Mouse (Mus musculus) cerebellum, postnatal 36 days (tissue): ENCODE measurements around the gene Trim17.

Experiments used
- DNase-seq, 2 experiments: peaks; one replicate each; pipeline ENCODE4 v3.0.0; 2021 to 2022; ENCODE audit warnings: mixed read lengths in 2 of 2

Trim17 gene

GRCm38 (mm10) chr11:58970831-58971530, 16.5 kb downstream of the Trim17 start:
- no peak for DNase-seq

- DNase-seq = no peak
These were observed 17.3 kb downstream of the Trim17 start for GRCm38 (mm10) chr11:58971796-58972195.

GRCm38 (mm10) chr11:58974414-58974813, 19.9 kb downstream of the Trim17 start:
- no peak for DNase-seq

GRCm38 (mm10) chr11:58977150-58977549, 22.7 kb downstream of the Trim17 start:
- DNase-seq = no peak

- DNase-seq = no peak
These were observed 23.1 kb downstream of the Trim17 start for GRCm38 (mm10) chr11:58977607-58978026.

- peak; percentile 66 to 69 for DNase-seq
These were observed 23.7 kb downstream of the Trim17 start, which contains the start of gene Trim11 for GRCm38 (mm10) chr11:58978027-58978705. Trim11 (plus strand) TSS chr11:58978093.

GRCm38 (mm10) chr11:58978706-58979030, 24.2 kb downstream of the Trim17 start:
- no peak for DNase-seq

- no peak for DNase-seq
These were observed 24.7 kb downstream of the Trim17 start for GRCm38 (mm10) chr11:58979183-58979582.

GRCm38 (mm10) chr11:58979661-58980060, 25.2 kb downstream of the Trim17 start:
- DNase-seq = no peak

GRCm38 (mm10) chr11:58980381-58980990, 26.0 kb downstream of the Trim17 start:
- no peak for DNase-seq

GRCm38 (mm10) chr11:58981541-58982447, 27.3 kb downstream of the Trim17 start:
- no peak for DNase-seq

- DNase-seq = no peak
These were observed 28.1 kb downstream of the Trim17 start for GRCm38 (mm10) chr11:58982471-58983097.

GRCm38 (mm10) chr11:58983691-58984341, 29.3 kb downstream of the Trim17 start:
- no peak for DNase-seq

GRCm38 (mm10) chr11:58984657-58985056, 30.2 kb downstream of the Trim17 start:
- DNase-seq = no peak

- DNase-seq = no peak
These were observed 30.9 kb downstream of the Trim17 start for GRCm38 (mm10) chr11:58985299-58985917.

- no peak for DNase-seq
These were observed 34.7 kb downstream of the Trim17 start for GRCm38 (mm10) chr11:58989166-58989565.

- DNase-seq = no peak
These were observed 35.7 kb downstream of the Trim17 start for GRCm38 (mm10) chr11:58990141-58990540.

GRCm38 (mm10) chr11:58990794-58991193, 36.3 kb downstream of the Trim17 start:
- DNase-seq = no peak

- no peak for DNase-seq
These were observed 37.4 kb downstream of the Trim17 start for GRCm38 (mm10) chr11:58991911-58992310.

GRCm38 (mm10) chr11:58993091-58993670, 38.7 kb downstream of the Trim17 start:
- DNase-seq = no peak

- peak in 1 of 2 experiments; percentile 48 for DNase-seq
These were observed 39.9 kb downstream of the Trim17 start for GRCm38 (mm10) chr11:58994337-58994826.
